Mouse (Mus musculus) liver, adult 2 months (tissue): ENCODE results near the gene Gm45521. TPM values are rescaled to one million over a fixed set of nuclear protein-coding genes. Genes with fewer than 3 reads are reported as not detected.
A peak's percentile ranks its signal among the peaks of the same experiment; 100 is the strongest.

Source experiments
- DNase-seq: peaks from one replicate; pipeline ENCODE4 v3.0.0-alpha.2; 2011; ENCODE audit warnings: low read depth, low spot score; ENCODE audit errors: extremely low read depth
- H3K27ac ChIP-seq: fragments of 200-500 bp; replicated peaks from 2 replicates; pipeline ENCODE4 v1.5.1; 2012; ENCODE audit warnings: low read depth, mild to moderate bottlenecking, control low read depth, inconsistent platforms, low read length; ENCODE audit not compliant: insufficient read depth
- H3K27me3 ChIP-seq: fragments of 200-500 bp; 2 replicates; pipeline ENCODE4 v1.6.1; 2012; ENCODE audit warnings: mild to moderate bottlenecking, moderate library complexity, low read length, inconsistent platforms; ENCODE audit not compliant: control insufficient read depth, insufficient read depth
- H3K36me3 ChIP-seq: fragments of 200-500 bp; 2 replicates; pipeline ENCODE4 v1.6.1; 2012; ENCODE audit warnings: low read length, inconsistent platforms; ENCODE audit not compliant: control insufficient read depth, insufficient read depth
- H3K4me1 ChIP-seq: fragments of 200-500 bp; 2 replicates; pipeline ENCODE4 v1.6.1; 2011; ENCODE audit warnings: low read length; ENCODE audit not compliant: control insufficient read depth, insufficient read depth
- H3K4me3 ChIP-seq: fragments of 200-500 bp; 2 replicates; pipeline ENCODE4 v1.5.1; 2011; ENCODE audit warnings: low read depth, mild to moderate bottlenecking, control low read depth, low read length, moderate library complexity; ENCODE audit not compliant: insufficient read depth
- H3K79me2 ChIP-seq: fragments of 200-500 bp; 2 replicates; pipeline ENCODE4 v1.6.1; 2012; ENCODE audit warnings: inconsistent platforms, mild to moderate bottlenecking, low read length, moderate library complexity; ENCODE audit not compliant: control insufficient read depth, insufficient read depth
- H3K9ac ChIP-seq: fragments of 200-500 bp; 2 replicates; pipeline ENCODE4 v1.6.1; 2012; ENCODE audit warnings: low read depth, mild to moderate bottlenecking, control low read depth, inconsistent platforms, low read length
- CTCF ChIP-seq: fragments of 200-500 bp; IDR thresholded peaks from 2 replicates; pipeline ENCODE4 v1.5.1; 2011; ENCODE audit warnings: low read depth, low read length, control low read depth
- POLR2A ChIP-seq: fragments of 200-500 bp; IDR thresholded peaks from 2 replicates; pipeline ENCODE4 v1.6.1; 2011; ENCODE audit warnings: low read length, control low read depth; ENCODE audit not compliant: insufficient read depth; ENCODE audit errors: extremely low read depth
- WGBS: fragments of 180-500 bp; shearing (Covaris S2); methylation state at CpG from one replicate; pipeline ENCODE4 v1.1.7; 2018; 5-methylcytosine and 5-hydroxymethylcytosine counted together
- polyA plus RNA-seq: library from polyadenylated mRNA; depleted of rRNA; stranded (reverse); fragments of >200 nt; gene quantifications from 2 replicates; pipeline ENCODE4 v1.2.3, GENCODE M21; 2012
- total RNA-seq: library from RNA; depleted of rRNA; stranded (reverse); fragments of >200 nt; gene quantifications from 2 replicates; pipeline ENCODE4 v1.2.3, GENCODE M21; 2014

Gene Gm45521
- total and polyA plus RNA-seq, 2 experiments = not detected

DNA sequence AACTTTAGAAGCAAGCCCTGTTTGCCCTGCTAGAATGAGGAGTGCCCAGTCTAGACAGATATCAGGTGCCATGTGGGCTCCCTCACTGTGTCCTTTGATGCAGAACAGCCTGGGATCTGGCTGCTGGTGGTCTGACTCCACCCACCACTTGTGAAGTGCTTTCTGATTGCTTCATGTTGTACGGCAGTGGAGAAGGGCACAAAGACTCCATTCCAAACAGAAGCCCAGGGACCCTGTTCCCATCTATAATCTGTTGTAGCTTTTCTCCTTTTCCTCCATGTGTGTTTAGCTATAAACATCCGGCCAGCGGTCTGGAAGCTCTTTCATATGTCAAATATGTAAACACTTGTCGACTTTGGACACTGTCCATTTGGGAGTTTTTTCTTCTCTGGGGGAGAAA lies 37.2 kb upstream of the Gm45521 start:
- Histone ChIP-seq H3K27me3 (no peaks in the 10 kb centered on the region), H3K27ac (no peak overlapping the region), H3K36me3 (peaks cover 66% of the 10 kb centered on the region), H3K4me3 (no peak overlapping the region), H3K79me2 (no peaks in the 10 kb centered on the region), H3K9ac (no peak overlapping the region), H3K4me1 (no peaks in the 10 kb centered on the region)
- no peak for DNase-seq
- TF ChIP-seq CTCF (no peak), POLR2A (no peak)
- WGBS = 73% methylated on average over 4 of the region's 4 CpGs

DNA sequence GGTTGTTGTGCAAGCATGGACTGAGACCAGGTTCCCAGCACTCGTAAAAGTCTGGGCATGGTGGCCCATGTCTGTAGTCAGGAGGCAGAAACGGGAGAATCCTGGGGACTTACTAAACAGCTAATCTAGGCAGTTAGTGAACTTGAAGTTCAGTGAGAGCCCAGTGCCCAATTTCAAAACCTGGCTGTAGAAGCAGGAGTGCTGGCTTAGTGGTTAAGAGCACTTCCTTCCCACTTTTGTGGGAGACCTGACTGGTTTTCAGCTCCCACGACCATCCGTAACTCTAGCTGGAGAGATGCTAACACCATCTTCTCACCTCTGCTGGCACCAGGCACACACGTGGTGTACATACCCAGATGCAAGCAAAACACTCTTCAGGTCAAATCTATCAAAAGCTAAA lies 35.6 kb upstream of the Gm45521 start:
- no peak for DNase-seq
- peaks cover 71% of the 10 kb centered on the region for H3K36me3 ChIP-seq
- H3K9ac ChIP-seq = no peak overlapping the region
- no peaks in the 10 kb centered on the region for H3K79me2 ChIP-seq
- no peak overlapping the region for H3K4me3 ChIP-seq
- no peaks in the 10 kb centered on the region for H3K4me1 ChIP-seq
- TF ChIP-seq CTCF = no peak
- TF ChIP-seq POLR2A = no peak
- H3K27me3 ChIP-seq = no peaks in the 10 kb centered on the region
- WGBS = 78% methylated on average over 5 of the region's 5 CpGs
- no peak overlapping the region for H3K27ac ChIP-seq

DNA sequence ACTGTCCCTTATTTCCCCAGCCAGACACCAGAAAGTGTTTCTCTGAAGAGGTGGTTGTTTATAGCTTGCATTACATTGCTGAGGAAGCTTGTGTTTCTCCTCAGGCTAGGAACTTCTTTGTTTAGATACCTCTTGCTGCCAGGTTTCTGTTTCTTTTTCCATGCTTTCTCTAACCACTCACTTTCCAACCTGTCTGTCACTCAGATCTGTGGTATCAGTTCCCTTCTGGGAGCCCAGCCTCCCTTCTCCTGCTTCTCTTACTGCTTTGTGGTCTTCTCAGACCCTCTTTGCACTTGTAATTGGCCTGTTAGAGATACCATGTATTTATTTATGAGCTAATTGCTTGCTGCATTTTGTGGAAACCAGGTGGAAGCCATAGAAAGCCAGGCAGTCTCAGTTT lies 33.5 kb upstream of the Gm45521 start:
- TF ChIP-seq CTCF (no peak), POLR2A (no peak)
- Histone ChIP-seq H3K9ac (no peak overlapping the region), H3K4me1 (no peaks in the 10 kb centered on the region), H3K79me2 (no peaks in the 10 kb centered on the region), H3K27me3 (no peaks in the 10 kb centered on the region), H3K4me3 (no peak overlapping the region), H3K36me3 (peaks cover 62% of the 10 kb centered on the region), H3K27ac (no peak overlapping the region)
- DNase-seq = no peak

DNA sequence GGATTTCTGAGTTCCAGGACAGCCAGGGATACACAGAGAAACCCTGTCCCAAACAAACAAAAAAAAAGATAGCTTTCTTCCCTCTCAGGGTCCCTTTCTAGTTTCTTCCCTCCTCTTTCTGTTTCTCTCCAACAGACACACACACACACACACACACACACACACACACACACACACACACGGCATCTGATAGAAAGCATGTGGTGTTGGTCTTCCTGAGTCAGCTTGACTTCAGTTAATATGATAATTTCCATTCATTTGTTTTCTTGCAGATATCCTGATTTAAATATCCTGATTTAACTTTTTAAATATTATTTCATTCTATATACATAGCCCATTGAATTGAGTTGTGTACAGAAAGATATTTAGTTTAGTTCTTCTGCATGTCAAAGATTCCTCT lies 28.7 kb upstream of the Gm45521 start:
- no peaks in the 10 kb centered on the region for H3K79me2 ChIP-seq
- WGBS = 67% methylated on average over 1 of the region's 1 CpGs
- H3K4me3 ChIP-seq = no peak overlapping the region
- H3K4me1 ChIP-seq = no peaks in the 10 kb centered on the region
- DNase-seq = no peak
- peaks cover 64% of the 10 kb centered on the region for H3K36me3 ChIP-seq
- H3K9ac ChIP-seq = no peak overlapping the region
- no peaks in the 10 kb centered on the region for H3K27me3 ChIP-seq
- H3K27ac ChIP-seq = no peak overlapping the region
- TF ChIP-seq POLR2A (no peak), CTCF (no peak)

DNA sequence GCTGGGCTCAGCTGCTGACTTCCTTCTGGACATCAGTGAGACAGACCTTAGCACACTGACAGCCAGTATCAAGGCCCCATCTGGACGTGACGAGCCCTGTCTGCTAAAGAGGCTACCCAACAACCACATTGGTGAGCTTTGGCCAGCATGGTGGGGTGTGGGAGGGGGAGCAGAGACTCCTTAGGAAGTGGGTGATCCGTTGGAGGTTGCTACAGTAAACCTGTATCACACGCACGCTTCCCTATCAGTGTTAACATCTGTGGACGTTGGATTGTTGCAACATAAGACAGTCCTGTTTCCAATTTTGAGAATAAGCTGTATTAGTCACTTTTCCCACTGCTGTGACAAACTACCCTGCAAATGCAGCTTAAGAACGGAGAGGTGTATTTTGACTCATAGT lies 28.1 kb upstream of the Gm45521 start:
- Histone ChIP-seq H3K36me3 (peaks cover 60% of the 10 kb centered on the region), H3K4me3 (no peak overlapping the region), H3K9ac (no peak overlapping the region), H3K27ac (no peak overlapping the region), H3K79me2 (no peaks in the 10 kb centered on the region), H3K4me1 (no peaks in the 10 kb centered on the region), H3K27me3 (no peaks in the 10 kb centered on the region)
- 48% methylated on average over 7 of the region's 7 CpGs for WGBS
- peak; percentile 56 for DNase-seq
- no peak for TF ChIP-seq CTCF

DNA sequence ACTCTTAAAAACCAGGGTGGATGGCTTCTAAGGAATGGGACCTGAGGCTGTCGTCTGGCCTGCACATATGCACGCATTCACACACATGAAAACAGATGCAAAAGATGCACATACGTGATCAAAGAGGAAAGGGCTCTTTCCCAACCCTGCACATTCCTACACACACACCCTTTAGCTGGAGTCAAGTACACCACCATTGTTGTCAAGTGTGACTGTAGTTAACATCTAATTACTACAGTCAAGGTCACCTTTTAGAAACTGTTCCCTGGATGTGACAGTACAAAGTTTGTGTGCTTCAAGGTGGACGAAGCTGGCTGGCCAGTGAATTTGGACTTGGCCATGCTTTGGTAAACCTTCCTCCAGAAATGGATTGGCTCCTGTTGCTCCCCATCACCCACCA lies 24.9 kb upstream of the Gm45521 start:
- DNase-seq = no peak
- Histone ChIP-seq H3K27ac (no peak overlapping the region), H3K79me2 (no peaks in the 10 kb centered on the region), H3K9ac (no peak overlapping the region), H3K36me3 (peaks cover 60% of the 10 kb centered on the region), H3K27me3 (no peaks in the 10 kb centered on the region), H3K4me1 (no peaks in the 10 kb centered on the region), H3K4me3 (no peak overlapping the region)
- WGBS = 81% methylated on average over 4 of the region's 4 CpGs
- TF ChIP-seq CTCF (no peak), POLR2A (no peak)
